Mouse (Mus musculus): ENCODE measurements around the gene Fbrsl1. TPM values are rescaled to one million over a fixed set of nuclear protein-coding genes. Genes with fewer than 3 reads are reported as not detected.
A peak's percentile ranks its signal among the peaks of the same experiment; 100 is the strongest.

The Fbrsl1 gene
- polyA plus RNA-seq, 1 experiment from 2014 or later, result 9.6 TPM

DNA sequence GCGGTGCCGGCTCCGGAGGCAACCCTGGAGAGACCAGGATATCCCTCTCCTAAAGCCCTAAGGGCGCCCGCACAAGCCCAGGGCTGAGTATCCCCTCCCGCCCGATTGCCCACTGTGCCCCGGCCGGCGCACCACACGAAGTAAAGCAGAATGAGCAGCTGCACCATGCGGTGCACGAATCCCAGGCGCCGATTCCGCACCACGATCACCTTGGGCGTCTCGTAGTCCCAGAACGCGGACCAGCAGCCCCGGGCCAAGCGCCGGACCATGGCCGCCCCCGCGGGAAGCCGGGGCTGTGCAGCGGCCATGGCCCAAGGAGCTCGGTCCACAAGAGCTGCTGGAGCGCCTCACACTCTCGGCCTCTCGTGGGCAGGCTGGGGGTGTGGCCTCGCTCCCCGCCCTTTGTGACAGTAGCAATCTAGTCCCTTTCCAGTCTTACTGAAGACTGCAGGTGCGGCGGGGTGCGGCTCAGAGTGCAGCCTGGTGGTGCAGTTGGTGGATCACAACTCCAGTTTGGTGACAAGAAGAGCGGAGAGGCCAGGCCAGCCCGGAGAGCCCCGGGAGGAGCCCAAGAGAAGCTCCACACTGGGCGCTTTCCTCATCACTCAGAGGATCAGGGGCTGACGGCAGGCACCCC is 105.5 kb downstream of the Fbrsl1 start, which contains the start of gene P2rx2:
TSS of gene P2rx2 (minus strand) at position 565 of the 637 bp plus-strand sequence.
- Histone ChIP-seq H3K4me3 (replicated peaks) (peak within 1 kb of the TSS; percentile 49), H3K27me3 (replicated peaks) (peaks cover 20% of the 10 kb centered on the region)

DNA sequence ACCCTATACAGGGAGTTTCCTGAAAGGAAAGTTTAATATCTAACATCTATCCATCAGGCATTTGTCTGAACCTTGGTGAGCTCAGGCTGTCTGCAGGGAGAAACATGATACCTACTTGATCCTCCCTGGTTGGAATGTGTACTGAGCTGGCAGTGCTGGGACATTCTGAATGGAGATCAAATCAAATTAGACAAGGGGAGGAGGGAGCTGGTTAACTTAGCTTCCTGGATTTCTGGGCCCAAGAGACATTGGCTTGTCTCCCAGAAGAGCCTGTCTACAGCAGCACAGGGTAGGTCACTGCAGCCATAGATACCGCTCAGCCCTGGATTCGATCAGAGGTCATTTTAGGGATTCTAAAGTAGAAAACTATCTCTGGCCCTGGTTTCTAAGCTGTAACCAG is 109.5 kb downstream of the Fbrsl1 start:
- no peak overlapping the region for H3K4me3 ChIP-seq (replicated peaks)
- 77% methylated on average over 2 of the region's 2 CpGs for WGBS

More for the DNA sequence above, 105.5 kb downstream of the Fbrsl1 start, which contains the start of gene P2rx2:
- Histone ChIP-seq H3K9me3 (no peaks in the 10 kb centered on the region), H3K27ac (no peak within 1 kb of the TSS), H3K4me2 (replicated peaks) (peak within 1 kb of the TSS; percentile 98), H3K9ac (peak within 1 kb of the TSS; percentile 55), H3K4me1 (replicated peaks) (peaks cover 6% of the 10 kb centered on the region), H3K36me3 (no peaks in the 10 kb centered on the region)
- WGBS, result under 1% methylated on average over 43 of the region's 43 CpGs
- peak; percentile 92 for ATAC-seq

DNA sequence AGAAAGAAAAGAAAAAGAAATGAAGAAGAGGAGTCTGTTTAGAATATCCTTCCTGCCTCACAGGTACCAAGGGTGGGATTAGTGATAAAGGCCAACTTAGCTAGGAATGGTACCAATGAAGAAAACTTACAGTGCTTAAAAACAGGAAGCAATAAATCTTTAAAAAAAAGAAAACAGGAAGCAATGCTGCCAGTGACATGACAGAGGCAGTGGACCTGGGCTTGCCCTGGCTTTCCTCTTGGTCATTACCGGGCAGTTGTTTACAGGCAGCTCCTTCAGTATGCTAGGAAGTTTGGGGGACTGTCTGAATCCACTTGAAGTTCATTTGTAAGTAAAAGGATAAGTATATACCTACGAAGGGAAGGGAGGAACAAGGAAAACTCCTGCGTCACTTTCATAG is 117.8 kb downstream of the Fbrsl1 start:
- no peak overlapping the region for H3K4me3 ChIP-seq (replicated peaks)
- no peaks in the 10 kb centered on the region for H3K9me3 ChIP-seq
- no peak overlapping the region for H3K9ac ChIP-seq
- no peak overlapping the region for H3K4me2 ChIP-seq (replicated peaks)
- no peaks in the 10 kb centered on the region for H3K4me1 ChIP-seq (replicated peaks)
- WGBS, result 76% methylated on average over 3 of the region's 3 CpGs
- no peak for ATAC-seq
- no peaks in the 10 kb centered on the region for H3K27me3 ChIP-seq (replicated peaks)
- peaks cover 27% of the 10 kb centered on the region for H3K36me3 ChIP-seq
- H3K27ac ChIP-seq, result no peak overlapping the region

More for the DNA sequence above, 109.5 kb downstream of the Fbrsl1 start:
- Histone ChIP-seq H3K9me3 (no peaks in the 10 kb centered on the region), H3K27ac (no peak overlapping the region), H3K4me2 (replicated peaks) (no peak overlapping the region), H3K9ac (no peak overlapping the region), H3K36me3 (peaks cover 21% of the 10 kb centered on the region; the same call in 1 of the 2 replicates), H3K4me1 (replicated peaks) (peaks cover 6% of the 10 kb centered on the region), H3K27me3 (replicated peaks) (peaks cover 20% of the 10 kb centered on the region)
- no peak for ATAC-seq

DNA sequence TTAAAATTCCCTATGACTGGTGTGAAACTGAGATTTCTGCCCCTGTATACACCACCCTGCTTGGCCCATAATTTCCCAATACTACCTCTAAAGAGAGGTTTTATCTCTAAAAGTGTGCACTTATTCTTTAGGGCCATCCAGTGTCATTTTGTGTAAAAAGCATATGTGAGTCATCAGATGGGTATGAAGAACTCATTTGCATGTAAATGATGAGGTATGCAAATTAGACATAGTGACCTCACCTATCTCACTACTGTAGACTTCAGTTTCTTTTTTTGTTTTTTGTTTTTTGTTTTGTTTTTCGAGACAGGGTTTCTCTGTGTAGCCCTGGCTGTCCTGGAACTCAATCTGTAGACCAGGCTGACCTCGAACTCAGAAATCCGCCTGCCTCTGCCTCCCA is 135.2 kb downstream of the Fbrsl1 start:
- H3K36me3 ChIP-seq, result peaks cover 17% of the 10 kb centered on the region
- no peak for ATAC-seq

More for the DNA sequence above, 135.2 kb downstream of the Fbrsl1 start:
- Histone ChIP-seq H3K9ac (no peak overlapping the region), H3K9me3 (no peaks in the 10 kb centered on the region), H3K4me3 (replicated peaks) (no peak overlapping the region), H3K27ac (no peak overlapping the region), H3K4me1 (replicated peaks) (no peaks in the 10 kb centered on the region), H3K27me3 (replicated peaks) (no peaks in the 10 kb centered on the region), H3K4me2 (replicated peaks) (no peak overlapping the region)
- WGBS, result 97% methylated on average over 3 of the region's 3 CpGs

Other genes with a start within 250 kb of the Fbrsl1 start
- 21.3 and 24.7 TPM in 2 replicates for gene Ankle2, start 217.5 kb downstream of the Fbrsl1 start, polyA plus RNA-seq (2015; fragmentation: Nextera tagmentation; extraction: Ambion mirVana)
- gene Pgam5, start 178.6 kb downstream of the Fbrsl1 start, polyA plus RNA-seq (2015; fragmentation: Nextera tagmentation; extraction: Ambion mirVana), result 58.4 and 59.7 TPM in 2 replicates
- 9.8 and 10.9 TPM in 2 replicates for gene Pxmp2, start 162.3 kb downstream of the Fbrsl1 start, polyA plus RNA-seq (2015; fragmentation: Nextera tagmentation; extraction: Ambion mirVana)
- 20.4 and 22.0 TPM in 2 replicates for gene Pole, start 162.2 kb downstream of the Fbrsl1 start, polyA plus RNA-seq (2015; fragmentation: Nextera tagmentation; extraction: Ambion mirVana)
- 0.61 and 1.4 TPM in 2 replicates for gene P2rx2, start 105.3 kb downstream of the Fbrsl1 start, polyA plus RNA-seq (2015; fragmentation: Nextera tagmentation; extraction: Ambion mirVana)
- not detected in 2 replicates for gene Lrcol1, start 103.8 kb downstream of the Fbrsl1 start, polyA plus RNA-seq (2015; fragmentation: Nextera tagmentation; extraction: Ambion mirVana)
- 0.36 and 0.53 TPM in 2 replicates for gene Galnt9, start 95.9 kb upstream of the Fbrsl1 start, polyA plus RNA-seq (2015; fragmentation: Nextera tagmentation; extraction: Ambion mirVana)
- gene Noc4l, start 204.9 kb upstream of the Fbrsl1 start, polyA plus RNA-seq (2015; fragmentation: Nextera tagmentation; extraction: Ambion mirVana), result 57.0 and 57.3 TPM in 2 replicates
- gene Ddx51, start 204.9 kb upstream of the Fbrsl1 start, polyA plus RNA-seq (2015; fragmentation: Nextera tagmentation; extraction: Ambion mirVana), result 23.2 and 26.9 TPM in 2 replicates

Measured in intestine, embryonic 15.5 days (tissue).